Mouse (Mus musculus): ENCODE measurements around the gene Hnrnpab. TPM values are rescaled to one million over a fixed set of nuclear protein-coding genes. Genes with fewer than 3 reads are reported as not detected.
"Not testable (repeated sequence)": the region's sequence is repeated elsewhere in the genome, so short reads cannot be mapped to it uniquely, and the experiment has no call there.

Gene Hnrnpab
- polyA plus RNA-seq, 1 experiment from 2014 or later, result 874 TPM

DNA sequence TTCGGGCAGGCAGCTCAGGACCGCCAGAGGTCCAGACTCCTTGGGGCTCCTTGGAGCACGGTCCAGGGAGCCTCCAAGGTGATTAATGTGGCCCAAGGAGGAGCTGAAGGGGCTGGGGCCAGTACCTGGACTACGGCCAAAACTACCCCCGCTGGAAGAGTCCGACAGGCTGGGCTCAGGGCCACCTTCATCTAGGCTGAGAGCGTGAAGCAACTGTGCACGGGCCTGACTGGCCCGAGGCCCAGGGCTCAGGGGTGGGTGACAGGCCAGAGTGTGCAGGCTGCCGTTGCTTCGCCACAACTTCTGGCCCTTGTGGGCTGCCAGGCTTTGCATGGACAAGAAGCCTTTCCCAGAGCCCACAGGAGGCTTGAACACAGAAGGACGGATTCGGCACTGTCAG lies 38.6 kb upstream of the Hnrnpab start:
- Histone ChIP-seq H3K27ac (no peak overlapping the region), H3K4me3 (replicated peaks) (no peak overlapping the region), H3K4me1 (peaks cover 23% of the 10 kb centered on the region)

DNA sequence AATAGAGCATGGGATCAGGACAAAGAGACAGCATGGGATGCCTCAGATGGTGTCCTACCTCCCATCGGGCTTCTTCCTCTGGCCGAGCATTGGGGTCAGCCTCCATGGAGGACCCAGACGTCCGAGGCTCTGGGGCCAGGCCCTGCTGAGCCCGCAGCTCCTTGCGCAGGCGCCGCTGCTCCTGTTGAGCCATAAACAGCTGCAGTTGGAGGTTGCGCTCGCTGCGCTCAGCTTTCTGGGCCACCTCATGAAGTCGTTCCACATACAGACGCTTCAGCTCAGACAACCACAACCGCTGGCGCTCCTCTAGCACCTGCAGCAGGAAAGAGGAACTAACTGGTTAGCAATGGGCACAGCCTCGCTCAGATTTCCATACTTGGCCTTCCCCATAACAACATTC lies 37.6 kb upstream of the Hnrnpab start:
- ATAC-seq (ENCODE audit: low FRiP score), result no peak
- Histone ChIP-seq H3K4me2 (no peak overlapping the region), H3K27me3 (peaks cover 7% of the 10 kb centered on the region), H3K4me3 (replicated peaks) (no peak overlapping the region), H3K4me1 (peaks cover 12% of the 10 kb centered on the region), H3K36me3 (replicated peaks) (no peaks in the 10 kb centered on the region), H3K9me3 (no peaks in the 10 kb centered on the region), H3K9ac (no peak overlapping the region), H3K27ac (no peak overlapping the region)
- 69% methylated on average over 16 of the region's 16 CpGs for WGBS

More for the DNA sequence above, 38.6 kb upstream of the Hnrnpab start:
- ATAC-seq (ENCODE audit: low FRiP score), result no peak
- Histone ChIP-seq H3K9me3 (no peaks in the 10 kb centered on the region), H3K4me2 (no peak overlapping the region), H3K27me3 (peaks cover 18% of the 10 kb centered on the region), H3K36me3 (replicated peaks) (no peaks in the 10 kb centered on the region), H3K9ac (no peak overlapping the region)
- 92% methylated on average over 13 of the region's 13 CpGs for WGBS

DNA sequence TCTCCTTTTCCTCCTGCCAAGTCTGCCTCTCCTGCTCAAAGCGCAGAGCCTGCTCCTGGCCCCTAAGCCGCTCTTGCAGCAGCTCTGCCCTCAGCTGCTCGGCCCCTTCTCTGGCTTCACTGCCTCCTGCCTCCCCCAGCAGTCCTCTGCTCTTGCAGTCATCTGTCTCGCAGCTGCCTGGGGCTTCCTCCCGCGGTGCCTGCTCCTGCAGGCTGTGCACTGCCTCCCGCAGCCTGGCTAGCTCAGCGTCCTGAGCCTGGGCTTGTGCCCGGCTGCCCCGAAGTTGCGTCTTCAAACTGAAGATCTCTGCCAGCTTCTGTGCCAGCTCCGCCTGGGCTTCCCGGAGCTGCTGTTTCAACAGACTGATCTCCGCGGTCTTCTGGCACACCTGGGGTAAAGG lies 37.1 kb upstream of the Hnrnpab start:
- no peak for ATAC-seq (ENCODE audit: low FRiP score)
- Histone ChIP-seq H3K9me3 (no peaks in the 10 kb centered on the region), H3K27me3 (peaks cover 3% of the 10 kb centered on the region; the same call in 1 of the 2 replicates), H3K4me1 (peaks cover 7% of the 10 kb centered on the region), H3K36me3 (replicated peaks) (no peaks in the 10 kb centered on the region), H3K9ac (no peak overlapping the region), H3K4me3 (replicated peaks) (no peak overlapping the region), H3K27ac (no peak overlapping the region), H3K4me2 (no peak overlapping the region)
- 57% methylated on average over 15 of the region's 15 CpGs for WGBS

DNA sequence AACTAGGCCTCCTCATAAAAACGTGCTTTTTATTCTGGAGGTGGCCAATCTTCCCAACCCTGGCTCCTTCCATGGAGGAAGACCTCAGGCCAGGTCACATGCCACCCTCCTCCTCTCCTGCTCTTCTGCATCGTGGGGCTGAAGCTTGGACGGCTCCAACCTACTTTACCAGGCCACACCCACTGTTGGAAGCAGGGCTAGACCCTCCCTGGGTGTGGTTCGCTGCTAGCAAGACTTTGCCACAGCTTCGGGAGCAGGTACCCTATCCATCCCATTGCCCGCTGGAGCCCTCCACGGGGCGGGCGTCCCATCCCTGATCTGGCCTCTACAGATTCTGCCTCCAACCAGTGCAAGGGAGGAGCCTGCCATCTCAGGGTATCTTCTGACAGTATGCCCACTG lies 36.6 kb upstream of the Hnrnpab start:
- Histone ChIP-seq H3K4me1 (peaks cover 3% of the 10 kb centered on the region), H3K36me3 (replicated peaks) (no peaks in the 10 kb centered on the region), H3K9ac (no peak overlapping the region), H3K27ac (no peak overlapping the region), H3K9me3 (no peaks in the 10 kb centered on the region), H3K4me2 (no peak overlapping the region), H3K4me3 (replicated peaks) (no peak overlapping the region), H3K27me3 (peaks cover 4% of the 10 kb centered on the region; the same call in 1 of the 2 replicates)
- no peak for ATAC-seq (ENCODE audit: low FRiP score)
- 88% methylated on average over 9 of the region's 9 CpGs for WGBS

DNA sequence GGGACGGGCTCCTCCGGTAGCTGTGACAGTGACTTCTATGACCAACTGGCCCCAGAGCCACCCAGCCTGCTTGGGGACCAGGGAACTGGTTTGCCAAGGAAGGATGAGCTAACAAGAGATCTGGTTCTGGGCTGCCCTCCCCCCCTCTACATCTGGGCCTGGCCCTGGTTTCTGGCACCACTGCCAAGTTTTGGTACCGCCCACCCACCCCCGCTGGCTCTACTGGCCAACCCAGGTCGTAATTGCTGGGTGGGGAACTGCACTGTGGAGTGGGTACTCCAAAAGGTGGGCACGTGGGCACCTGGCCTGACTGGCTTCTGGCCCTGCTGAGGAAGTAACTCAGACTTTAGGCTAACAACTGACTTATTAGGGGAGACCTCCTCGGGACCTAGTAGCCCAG lies 34.1 kb upstream of the Hnrnpab start:
- Histone ChIP-seq H3K27me3 (peaks cover 5% of the 10 kb centered on the region; the same call in 1 of the 2 replicates), H3K4me2 (no peak overlapping the region), H3K4me1 (peaks cover 14% of the 10 kb centered on the region), H3K36me3 (replicated peaks) (no peaks in the 10 kb centered on the region), H3K9me3 (no peaks in the 10 kb centered on the region), H3K4me3 (replicated peaks) (no peak overlapping the region), H3K9ac (no peak overlapping the region), H3K27ac (no peak overlapping the region)
- no peak for ATAC-seq (ENCODE audit: low FRiP score)
- 87% methylated on average over 7 of the region's 7 CpGs for WGBS

DNA sequence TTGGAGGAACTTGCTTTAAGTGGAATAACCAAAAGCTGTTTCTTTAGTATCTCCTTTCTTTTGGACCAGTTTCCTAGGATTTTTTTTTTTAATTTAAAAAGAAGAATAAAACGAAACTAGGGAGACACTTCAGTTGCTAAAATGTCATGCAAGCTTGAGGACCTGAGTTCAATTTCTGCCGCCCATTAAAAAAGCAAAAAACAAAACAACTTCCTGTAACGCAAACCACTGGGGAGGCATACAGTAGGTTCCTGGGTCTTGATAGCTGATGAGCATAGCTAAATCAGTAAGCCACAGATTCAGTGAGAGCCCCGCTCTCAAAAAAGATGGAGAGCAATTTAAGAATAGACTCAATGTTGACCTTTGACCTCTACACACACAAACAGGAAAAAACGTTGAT lies 31.9 kb upstream of the Hnrnpab start:
- H3K4me3 ChIP-seq (replicated peaks), result no peak overlapping the region
- H3K27ac ChIP-seq, result no peak overlapping the region
- H3K9me3 ChIP-seq, result no peaks in the 10 kb centered on the region
- H3K27me3 ChIP-seq, result peaks cover 5% of the 10 kb centered on the region; the same call in 1 of the 2 replicates
- H3K9ac ChIP-seq, result no peak overlapping the region
- H3K4me2 ChIP-seq, result no peak overlapping the region
- peaks cover 27% of the 10 kb centered on the region for H3K4me1 ChIP-seq
- H3K36me3 ChIP-seq (replicated peaks), result no peaks in the 10 kb centered on the region
- ATAC-seq (ENCODE audit: low FRiP score), result no peak
- 77% methylated on average over 5 of the region's 5 CpGs for WGBS

DNA sequence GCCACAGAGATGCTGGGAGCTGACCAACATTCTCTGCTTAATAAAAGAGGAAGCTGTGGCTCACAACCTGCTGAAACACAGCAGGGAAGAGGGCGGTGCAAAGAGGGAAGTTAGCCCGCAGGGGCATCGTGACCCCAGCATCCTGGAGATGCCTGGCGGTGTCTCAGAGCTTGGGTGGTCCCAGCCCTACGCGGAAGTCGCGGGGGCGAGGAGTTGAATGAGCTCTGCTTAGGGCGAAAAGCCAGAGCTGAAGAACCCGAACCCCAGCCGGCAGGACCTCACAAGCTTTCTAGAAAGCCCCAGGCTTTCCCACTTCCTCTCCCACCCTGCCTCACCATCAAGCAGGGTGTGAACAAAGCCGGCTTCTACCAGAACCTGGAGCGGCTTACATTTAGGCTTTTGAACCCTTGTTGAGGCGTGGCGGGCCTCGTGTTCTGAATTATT lies 31.3 kb upstream of the Hnrnpab start:
- Histone ChIP-seq H3K27ac (no peak overlapping the region), H3K4me1 (peaks cover 27% of the 10 kb centered on the region), H3K9ac (no peak overlapping the region), H3K36me3 (replicated peaks) (no peaks in the 10 kb centered on the region), H3K27me3 (peaks cover 5% of the 10 kb centered on the region; the same call in 1 of the 2 replicates), H3K9me3 (no peaks in the 10 kb centered on the region), H3K4me3 (replicated peaks) (no peak overlapping the region), H3K4me2 (peak overlapping the region; percentile 42)
- ATAC-seq (ENCODE audit: low FRiP score), result no peak
- WGBS, result 4% methylated on average over 17 of the region's 17 CpGs

DNA sequence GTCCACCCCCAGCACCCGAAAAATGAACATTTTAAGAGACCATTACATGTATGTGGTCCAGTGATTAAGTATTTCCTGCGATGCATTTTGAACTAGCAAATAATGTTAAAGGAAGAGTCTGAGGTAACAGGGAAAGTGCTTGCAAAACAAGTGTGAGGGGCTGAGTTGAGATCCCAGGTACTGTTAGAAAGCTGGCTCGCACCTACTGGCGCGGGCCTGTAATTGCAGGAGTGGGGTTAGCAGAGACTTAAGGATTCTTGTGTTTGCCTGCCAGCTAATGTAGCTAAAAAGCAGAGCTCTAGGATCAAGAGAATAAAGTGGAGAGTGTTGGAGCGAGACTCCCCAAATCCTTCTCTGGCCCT lies 29.7 kb upstream of the Hnrnpab start:
- H3K27ac ChIP-seq, result peak overlapping the region; percentile 77
- no peaks in the 10 kb centered on the region for H3K36me3 ChIP-seq (replicated peaks)
- 6% methylated on average over 6 of the region's 6 CpGs for WGBS
- peak overlapping the region; percentile 75 for H3K4me2 ChIP-seq
- ATAC-seq (ENCODE audit: low FRiP score), result peak; percentile 59; the same call in 1 of the 2 replicates
- peak overlapping the region; percentile 67 for H3K4me3 ChIP-seq (replicated peaks)
- H3K9ac ChIP-seq, result peak overlapping the region; percentile 74
- no peaks in the 10 kb centered on the region for H3K9me3 ChIP-seq
- peaks cover 5% of the 10 kb centered on the region; the same call in 1 of the 2 replicates for H3K27me3 ChIP-seq
- H3K4me1 ChIP-seq, result peaks cover 27% of the 10 kb centered on the region

DNA sequence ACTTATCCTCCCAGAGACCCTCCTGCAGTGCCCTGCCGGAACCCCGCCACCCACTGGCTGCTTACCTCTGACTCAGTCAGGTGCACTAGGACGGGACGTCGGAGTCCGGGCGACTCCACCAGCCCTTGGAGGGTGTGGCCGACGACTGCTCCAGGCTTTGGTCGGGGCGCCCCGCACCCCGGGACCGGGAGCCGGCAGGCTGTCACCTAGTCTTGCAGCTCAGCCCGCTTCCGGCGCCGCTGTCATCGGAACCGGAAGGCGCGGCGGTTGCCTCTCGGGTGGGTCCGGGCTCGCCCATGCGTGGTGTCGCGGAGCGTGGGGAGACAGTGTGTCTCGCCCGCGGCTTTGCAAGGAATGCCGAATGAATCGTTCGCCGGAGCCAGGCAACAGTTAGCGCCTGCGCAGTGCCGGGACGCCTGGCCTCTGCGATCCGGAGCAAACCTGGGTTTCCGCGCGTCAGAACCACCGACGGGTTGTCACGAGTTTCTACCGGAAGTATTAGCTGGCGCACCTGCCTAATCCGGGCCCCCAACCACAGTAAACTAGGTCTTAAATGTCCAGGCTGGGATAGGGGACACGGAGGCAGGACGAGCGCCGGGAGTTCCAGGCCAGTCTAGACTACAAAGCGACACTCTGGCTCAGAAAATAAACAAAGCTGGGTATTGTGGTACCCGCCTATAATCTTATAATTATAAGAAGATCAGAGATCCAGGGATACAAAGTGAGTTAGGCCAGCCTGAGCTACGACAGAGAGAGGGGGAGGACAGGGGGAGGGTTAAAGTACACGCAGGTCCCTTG lies 29.1 kb upstream of the Hnrnpab start, which contains the start of gene Rmnd5b:
Gene Rmnd5b (minus strand): TSS at position 372 of the 798 bp plus-strand sequence.
- H3K9ac ChIP-seq, result peak within 1 kb of the TSS; percentile 74
- WGBS, result under 1% methylated on average over 60 of the region's 61 CpGs
- H3K27me3 ChIP-seq, result peaks cover 5% of the 10 kb centered on the region; the same call in 1 of the 2 replicates
- H3K4me2 ChIP-seq, result peak within 1 kb of the TSS; percentile 75
- peak within 1 kb of the TSS; percentile 77 for H3K27ac ChIP-seq
- peak within 1 kb of the TSS; percentile 67 for H3K4me3 ChIP-seq (replicated peaks)
- H3K9me3 ChIP-seq, result no peaks in the 10 kb centered on the region
- peak; percentile 87 for ATAC-seq (ENCODE audit: low FRiP score)
- H3K4me1 ChIP-seq, result peaks cover 27% of the 10 kb centered on the region
- no peaks in the 10 kb centered on the region for H3K36me3 ChIP-seq (replicated peaks)

DNA sequence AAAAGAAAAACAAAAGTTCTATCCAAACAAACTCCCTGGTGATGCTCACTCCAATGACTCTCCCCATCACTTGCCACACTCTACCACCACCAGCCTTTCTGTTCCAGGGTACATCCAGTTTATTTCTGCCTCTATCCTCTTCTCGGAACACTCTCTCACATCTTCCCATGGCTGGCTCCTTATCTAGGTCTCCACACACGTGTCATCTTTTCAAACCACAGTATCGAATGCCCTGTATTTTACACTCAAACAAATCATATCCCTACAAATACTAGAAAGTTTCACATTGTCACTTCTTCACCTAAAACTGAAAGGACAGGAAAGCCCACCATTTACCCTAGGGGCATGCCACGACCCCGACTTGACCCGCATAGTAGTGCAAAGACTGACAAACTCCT lies 28.5 kb upstream of the Hnrnpab start:
- peak overlapping the region; percentile 67 for H3K4me3 ChIP-seq (replicated peaks)
- H3K27ac ChIP-seq, result peak overlapping the region; percentile 77; the same call in 1 of the 2 replicates
- ATAC-seq (ENCODE audit: low FRiP score), result 0 out of 2 replicates have a peak, but pooled peaks have one; percentile 4
- peak overlapping the region; percentile 74 for H3K9ac ChIP-seq
- peak overlapping the region; percentile 75 for H3K4me2 ChIP-seq
- peaks cover 5% of the 10 kb centered on the region; the same call in 1 of the 2 replicates for H3K27me3 ChIP-seq
- H3K9me3 ChIP-seq, result no peaks in the 10 kb centered on the region
- WGBS, result 23% methylated on average over 6 of the region's 6 CpGs
- H3K36me3 ChIP-seq (replicated peaks), result no peaks in the 10 kb centered on the region
- H3K4me1 ChIP-seq, result peaks cover 27% of the 10 kb centered on the region

DNA sequence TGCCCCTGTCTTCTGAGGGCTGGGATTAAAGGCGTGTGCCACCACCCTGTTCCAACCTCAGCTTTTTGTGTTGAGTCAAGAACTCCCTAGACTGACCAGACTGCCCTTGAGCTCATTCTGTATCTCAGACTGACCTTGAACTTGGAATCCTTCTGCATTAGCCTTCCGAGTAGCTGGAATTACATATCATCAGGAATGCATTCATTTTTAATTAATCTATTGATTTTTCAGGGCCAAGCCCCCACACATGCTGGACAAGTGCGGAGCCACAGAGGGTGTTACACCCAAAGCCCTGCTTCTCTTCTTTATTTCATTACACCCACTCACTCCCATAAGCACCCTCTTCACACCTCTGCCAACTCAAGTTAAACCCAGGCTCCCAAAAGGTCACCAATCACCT lies 27.1 kb upstream of the Hnrnpab start:
- no peak overlapping the region for H3K9ac ChIP-seq
- peaks cover 5% of the 10 kb centered on the region; the same call in 1 of the 2 replicates for H3K27me3 ChIP-seq
- peaks cover 7% of the 10 kb centered on the region; the same call in 1 of the 2 replicates for H3K36me3 ChIP-seq (replicated peaks)
- 95% methylated on average over 3 of the region's 3 CpGs for WGBS
- no peak overlapping the region for H3K4me3 ChIP-seq (replicated peaks)
- H3K4me2 ChIP-seq, result no peak overlapping the region
- no peaks in the 10 kb centered on the region for H3K9me3 ChIP-seq
- H3K27ac ChIP-seq, result no peak overlapping the region
- no peak for ATAC-seq (ENCODE audit: low FRiP score)
- peaks cover 27% of the 10 kb centered on the region for H3K4me1 ChIP-seq

DNA sequence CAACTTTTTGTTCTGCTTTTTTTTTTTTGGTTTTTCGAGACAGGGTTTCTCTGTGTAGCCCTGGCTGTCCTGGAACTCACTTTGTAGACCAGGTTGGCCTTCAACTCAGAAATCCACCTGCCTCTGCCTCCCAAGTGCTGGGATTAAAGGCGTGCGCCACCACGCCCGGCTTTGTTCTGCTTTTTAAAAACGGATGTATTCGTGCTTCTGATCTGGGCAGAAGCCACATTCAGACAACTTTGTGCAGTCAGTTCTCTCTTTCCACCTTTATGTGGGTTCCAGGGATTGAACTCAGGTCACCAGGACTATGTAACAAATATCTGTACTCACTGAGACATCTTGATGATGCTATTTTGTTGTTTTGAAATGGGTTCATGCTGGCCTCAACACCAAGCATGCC lies 26.6 kb upstream of the Hnrnpab start:
- ATAC-seq (ENCODE audit: low FRiP score); H3K36me3 ChIP-seq (replicated peaks); H3K4me2 ChIP-seq; H3K9me3 ChIP-seq; H3K27ac ChIP-seq; H3K9ac ChIP-seq; H3K4me3 ChIP-seq (replicated peaks); H3K27me3 ChIP-seq: not testable (repeated sequence)
- 95% methylated on average over 7 of the region's 7 CpGs for WGBS
- peaks cover 26% of the 10 kb centered on the region for H3K4me1 ChIP-seq
